ENCODE assay signal across 15 mouse cellular contexts in the genomic region with DNA sequence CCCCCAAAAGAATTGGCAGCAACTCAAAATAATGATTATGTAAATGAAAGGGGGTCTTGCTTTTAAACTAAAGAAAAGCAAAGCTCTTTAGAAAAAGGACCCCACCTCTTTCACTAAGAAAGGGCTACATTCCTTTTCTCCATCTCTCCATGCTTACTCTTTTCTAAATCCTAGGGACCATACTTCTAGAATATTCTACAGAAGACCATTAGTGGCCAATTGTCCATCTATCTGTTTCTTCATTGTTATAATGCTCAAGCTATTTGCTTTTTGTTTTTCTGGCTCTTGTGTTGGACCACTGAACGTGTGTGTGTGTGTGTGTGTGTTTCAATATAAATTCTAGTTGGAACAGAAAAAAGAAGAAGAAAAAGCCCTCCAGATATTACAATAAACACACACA.
DNase-seq lines count a peak whose midpoint lies in the region; ATAC-seq and TF ChIP-seq lines count a peak whose summit lies in the region.
"Had no signal": no experiment of that assay in that cellular context is flagged by ENCODE, and none has a peak within 500 bp of the region (broad histone marks: within the 10 kb centered on the region; RNA-seq: fewer than 3 reads in every experiment).

No protein-coding gene starts in this region.

- no peak for TF ChIP-seq CTCF in forebrain, postnatal 0 days (IDR thresholded peaks at IDR 0.05; ENCODE audit: low read depth)

- H3K4me1 ChIP-seq in lung, embryonic 15.5 days, result peaks cover 11% of the 10 kb centered on the region
- peaks cover 32% of the 10 kb centered on the region for H3K4me1 ChIP-seq in forebrain, embryonic 12.5 days
- H3K4me1 ChIP-seq in forebrain, postnatal 0 days (ENCODE audit: insufficient read depth), result peaks cover 12% of the 10 kb centered on the region
- H3K4me1 ChIP-seq in midbrain, embryonic 12.5 days, result peaks cover 21% of the 10 kb centered on the region
- H3K4me1 ChIP-seq: kidney, embryonic 15.5 days had no signal

- no peaks in the 10 kb centered on the region for H3K36me3 ChIP-seq in lung, embryonic 15.5 days
- H3K36me3 ChIP-seq in forebrain, embryonic 12.5 days (replicated peaks), result no peaks in the 10 kb centered on the region
- no peaks in the 10 kb centered on the region for H3K36me3 ChIP-seq in forebrain, postnatal 0 days (ENCODE audit: insufficient read depth)
- no peaks in the 10 kb centered on the region for H3K36me3 ChIP-seq in midbrain, embryonic 12.5 days
- H3K36me3 ChIP-seq: heart, embryonic 10.5 days; intestine, embryonic 15.5 days; kidney, embryonic 15.5 days had no signal

- H3K4me2 ChIP-seq in lung, embryonic 15.5 days, result no peak overlapping the region
- H3K4me2 ChIP-seq in forebrain, embryonic 12.5 days, result no peak overlapping the region
- no peak overlapping the region for H3K4me2 ChIP-seq in forebrain, postnatal 0 days (ENCODE audit: low read depth)
- H3K4me2 ChIP-seq in midbrain, embryonic 12.5 days (replicated peaks), result no peak overlapping the region
- H3K4me2 ChIP-seq: intestine, embryonic 15.5 days; kidney, embryonic 15.5 days; lung, embryonic 14.5 days had no signal

- DNase-seq in lung, postnatal 10 days, result no peak
- DNase-seq in forebrain, postnatal 0 days, result peak; percentile 20
- no peak for DNase-seq in spleen, adult 12 weeks (ENCODE audit: low spot score)
- no peak for DNase-seq in thymus, adult 18-20 months
- DNase-seq in heart, adult 11 months, result no peak
- DNase-seq: gastrocnemius, adult 2 months had no signal

- peak overlapping the region; percentile 77; the same call in 1 of the 2 replicates for H3K27ac ChIP-seq in lung, embryonic 15.5 days
- H3K27ac ChIP-seq in forebrain, embryonic 12.5 days, result peak overlapping the region; percentile 89
- peak overlapping the region; percentile 84 for H3K27ac ChIP-seq in forebrain, postnatal 0 days (ENCODE audit: low read depth, low read length)
- peak overlapping the region; percentile 89 for H3K27ac ChIP-seq in midbrain, embryonic 12.5 days (replicated peaks)
- H3K27ac ChIP-seq: gastrocnemius, adult 2 months; intestine, embryonic 15.5 days; kidney, embryonic 15.5 days had no signal

- no peaks in the 10 kb centered on the region for H3K9me3 ChIP-seq in lung, embryonic 15.5 days
- no peaks in the 10 kb centered on the region for H3K9me3 ChIP-seq in forebrain, embryonic 12.5 days
- H3K9me3 ChIP-seq in forebrain, postnatal 0 days (ENCODE audit: low read length), result no peaks in the 10 kb centered on the region
- H3K9me3 ChIP-seq in midbrain, embryonic 12.5 days, result no peaks in the 10 kb centered on the region
- H3K9me3 ChIP-seq: heart, embryonic 10.5 days; intestine, embryonic 15.5 days; kidney, embryonic 15.5 days had no signal

- no peak for ATAC-seq in lung, embryonic 15.5 days (ENCODE audit: borderline replicate concordance, extremely low read depth, low FRiP score, low TSS enrichment)
- ATAC-seq in forebrain, embryonic 12.5 days (ENCODE audit: low FRiP score), result 0 out of 2 replicates have a peak, but pooled peaks have one; percentile 5
- ATAC-seq in forebrain, postnatal 0 days, result no peak
- ATAC-seq in midbrain, embryonic 12.5 days (ENCODE audit: low FRiP score, low read depth), result no peak
- ATAC-seq: activated CD4-positive, CD25-positive, alpha-beta regulatory T cell, adult 4 months; Patski had no signal

- 41% methylated on average over 1 of the region's 1 CpGs for WGBS in lung, embryonic 15.5 days
- WGBS in forebrain, embryonic 12.5 days, result 11% methylated on average over 1 of the region's 1 CpGs
- 12% methylated on average over 1 of the region's 1 CpGs for WGBS in forebrain, postnatal 0 days
- 12% methylated on average over 1 of the region's 1 CpGs for WGBS in midbrain, embryonic 12.5 days

- no peak overlapping the region for H3K9ac ChIP-seq in lung, embryonic 15.5 days
- H3K9ac ChIP-seq in forebrain, embryonic 12.5 days, result no peak overlapping the region
- H3K9ac ChIP-seq in forebrain, postnatal 0 days, result no peak overlapping the region
- no peak overlapping the region for H3K9ac ChIP-seq in midbrain, embryonic 12.5 days (replicated peaks)
- H3K9ac ChIP-seq: intestine, embryonic 15.5 days; kidney, embryonic 15.5 days; lung, embryonic 14.5 days had no signal

- H3K4me3 ChIP-seq in lung, embryonic 15.5 days, result no peak overlapping the region
- no peak overlapping the region for H3K4me3 ChIP-seq in forebrain, embryonic 12.5 days (replicated peaks)
- no peak overlapping the region for H3K4me3 ChIP-seq in forebrain, postnatal 0 days (ENCODE audit: low read depth, low read length)
- no peak overlapping the region for H3K4me3 ChIP-seq in midbrain, embryonic 12.5 days
- H3K4me3 ChIP-seq: gastrocnemius, adult 2 months; heart, embryonic 10.5 days; intestine, embryonic 15.5 days; kidney, embryonic 15.5 days had no signal

- no peaks in the 10 kb centered on the region for H3K27me3 ChIP-seq in lung, embryonic 15.5 days
- H3K27me3 ChIP-seq in forebrain, embryonic 12.5 days, result no peaks in the 10 kb centered on the region
- H3K27me3 ChIP-seq in forebrain, postnatal 0 days (ENCODE audit: insufficient read depth, low read length), result no peaks in the 10 kb centered on the region
- no peaks in the 10 kb centered on the region for H3K27me3 ChIP-seq in midbrain, embryonic 12.5 days
- H3K27me3 ChIP-seq: intestine, embryonic 15.5 days; kidney, embryonic 15.5 days; Patski had no signal
